Mouse (Mus musculus) embryonic facial prominence, embryonic 13.5 days (tissue): Measurements from ENCODE around the gene Pf4. TPM values are rescaled to one million over a fixed set of nuclear protein-coding genes. Genes with fewer than 3 reads are reported as not detected.
"Not testable (repeated sequence)": the region's sequence is repeated elsewhere in the genome, so short reads cannot be mapped to it uniquely, and the experiment has no call there.

Experiments
- ATAC-seq: fragments of 200-750 bp; cut with Nextera tagmentation; 2 replicates; pipeline ENCODE4 v1.8.0; 2017; ENCODE audit warnings: low read depth; ENCODE audit not compliant: insufficient number of reproducible peaks, insufficient read depth, low FRiP score, low TSS enrichment
- H3K27ac ChIP-seq: fragments of 300-500 bp; sonication (generic); 2 replicates; pipeline ENCODE4 v1.5.1; 2015; ENCODE audit warnings: moderate library complexity, mild to moderate bottlenecking, inconsistent platforms
- H3K27me3 ChIP-seq: fragments of 300-500 bp; sonication (generic); 2 replicates; pipeline ENCODE4 v1.6.1; 2015; ENCODE audit warnings: mild to moderate bottlenecking, inconsistent platforms
- H3K36me3 ChIP-seq: fragments of 300-500 bp; sonication (generic); 2 replicates; pipeline ENCODE4 v1.6.1; 2015; ENCODE audit warnings: mild to moderate bottlenecking, inconsistent platforms
- H3K4me1 ChIP-seq: fragments of 300-500 bp; sonication (generic); 2 replicates; pipeline ENCODE4 v1.6.1; 2015; ENCODE audit warnings: inconsistent platforms
- H3K4me2 ChIP-seq: fragments of 300-500 bp; sonication (generic); 2 replicates; pipeline ENCODE4 v1.6.1; 2015; ENCODE audit warnings: moderate library complexity, mild to moderate bottlenecking, inconsistent platforms
- H3K4me3 ChIP-seq: fragments of 300-500 bp; sonication (generic); 2 replicates; pipeline ENCODE4 v1.5.1; 2015; ENCODE audit warnings: mild to moderate bottlenecking, inconsistent platforms
- H3K9ac ChIP-seq: fragments of 300-500 bp; sonication (generic); 2 replicates; pipeline ENCODE4 v1.6.1; 2015; ENCODE audit warnings: mild to moderate bottlenecking, inconsistent platforms
- H3K9me3 ChIP-seq: fragments of 300-500 bp; sonication (generic); 2 replicates; pipeline ENCODE4 v1.6.1; 2016; ENCODE audit warnings: inconsistent platforms
- WGBS: fragments of 180-500 bp; shearing (Covaris S2); methylation state at CpG from one replicate; pipeline ENCODE4 v1.1.7; 2015; ENCODE audit warnings: mixed read lengths; 5-methylcytosine and 5-hydroxymethylcytosine counted together
- microRNA-seq: library from miRNA; unstranded; fragments of <30 nt; microRNA quantifications from one replicate; pipeline ENCODE4, GENCODE M21; 2016
- polyA plus RNA-seq: library from polyadenylated mRNA; unstranded; fragments of >200 nt; fragmentation: Nextera tagmentation; extraction: Ambion mirVana; gene quantifications from 2 replicates; pipeline ENCODE4 v1.2.1, GENCODE M21; 2015

The Pf4 gene
- polyA plus RNA-seq, 1 experiment from 2014 or later: 65.2 TPM

DNA sequence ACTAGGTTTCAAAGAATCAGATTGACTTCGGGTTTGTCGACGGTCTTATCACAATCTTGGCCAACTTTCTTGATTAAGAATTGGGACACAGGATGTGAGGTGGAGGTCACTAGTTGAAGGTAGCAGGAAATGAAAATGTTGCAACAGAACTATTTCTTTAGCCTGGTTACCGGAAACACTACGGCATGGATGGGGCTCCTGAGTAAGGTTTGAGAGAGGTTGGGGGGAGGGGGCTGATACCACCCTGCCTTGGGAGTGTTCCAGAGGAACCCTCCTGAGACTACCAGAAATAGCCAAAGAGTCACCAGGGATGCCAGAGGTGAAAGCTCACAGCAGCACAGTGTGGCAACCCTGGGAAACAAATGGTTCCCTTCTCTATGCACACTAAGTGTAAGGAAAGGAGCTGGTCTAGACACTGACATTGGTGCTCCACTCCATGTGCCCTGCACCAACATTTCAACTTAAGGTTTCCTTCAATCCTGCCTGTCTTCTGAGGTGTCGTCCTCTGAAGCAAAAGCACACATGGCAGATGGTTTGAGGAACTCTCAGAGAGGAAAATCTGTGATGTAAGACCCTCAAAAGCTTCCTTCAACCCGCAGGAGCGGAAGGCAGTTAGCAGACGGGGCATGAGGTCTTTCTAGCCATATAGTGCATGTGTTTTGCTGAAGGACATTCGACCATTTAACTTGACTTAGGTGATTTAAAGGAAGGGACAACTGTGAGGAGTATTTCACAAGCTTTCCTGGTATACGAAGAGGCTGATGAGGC is 17.3 kb downstream of the Pf4 start:
- WGBS: 77% methylated on average over 11 of the region's 11 CpGs
- Histone ChIP-seq H3K9me3 (no peaks in the 10 kb centered on the region), H3K36me3 (no peaks in the 10 kb centered on the region), H3K4me2 (no peak overlapping the region), H3K4me3 (no peak overlapping the region), H3K27me3 (peaks cover 11% of the 10 kb centered on the region; the same call in 1 of the 2 replicates), H3K9ac (no peak overlapping the region), H3K4me1 (peaks cover 17% of the 10 kb centered on the region), H3K27ac (no peak overlapping the region)
- no peak for ATAC-seq

DNA sequence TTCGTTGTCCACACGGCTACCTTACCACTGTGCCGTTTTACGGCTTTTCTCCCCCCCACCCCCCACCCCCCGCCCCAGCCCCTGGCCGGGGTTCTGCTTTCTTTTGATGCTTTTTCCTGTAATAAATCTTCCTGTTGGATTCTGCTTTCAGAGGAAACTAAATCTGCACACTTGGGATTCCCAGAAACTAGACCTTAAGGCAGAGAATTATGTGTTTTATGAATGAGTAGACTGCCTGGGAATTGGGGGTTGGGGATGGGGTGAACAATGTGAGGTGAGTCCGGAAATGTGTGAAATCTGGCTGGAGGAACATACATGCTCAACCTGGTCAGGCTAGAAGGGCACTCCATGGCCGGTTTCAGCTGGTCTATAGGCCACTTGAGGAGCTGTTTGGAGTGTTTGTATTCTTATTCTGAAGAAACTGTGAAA is 17.9 kb downstream of the Pf4 start:
- Histone ChIP-seq H3K27me3 (peaks cover 8% of the 10 kb centered on the region; the same call in 1 of the 2 replicates), H3K36me3 (no peaks in the 10 kb centered on the region), H3K9ac (no peak overlapping the region), H3K4me1 (peaks cover 18% of the 10 kb centered on the region), H3K4me2 (no peak overlapping the region), H3K4me3 (no peak overlapping the region), H3K9me3 (no peaks in the 10 kb centered on the region), H3K27ac (no peak overlapping the region)
- 58% methylated on average over 8 of the region's 8 CpGs for WGBS
- ATAC-seq: no peak

DNA sequence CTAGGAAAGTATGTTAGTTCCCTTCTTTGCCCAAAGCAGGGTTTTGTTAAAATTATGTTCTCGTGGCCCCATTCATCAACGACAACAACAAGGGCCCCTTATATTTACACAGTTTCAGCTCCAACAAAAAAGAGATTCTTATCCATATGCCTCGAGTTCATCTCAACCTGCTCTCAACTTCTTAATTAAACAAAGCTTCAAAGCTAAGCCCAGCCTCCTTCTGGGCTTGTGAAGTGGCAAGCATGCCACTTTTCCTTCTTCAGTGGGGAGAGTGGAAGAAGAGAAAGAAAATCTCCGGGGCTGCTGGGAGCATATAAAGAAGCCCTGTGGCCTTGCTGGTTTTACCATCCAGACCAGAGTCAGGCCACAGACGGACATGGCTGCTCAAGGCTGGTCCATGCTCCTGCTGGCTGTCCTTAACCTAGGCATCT is 22.0 kb downstream of the Pf4 start, which contains the start of gene Cxcl15:
Gene Cxcl15, plus strand, starts transcription at position 340 of the 431 bp plus-strand sequence.
- no peak for ATAC-seq
- no peak within 1 kb of the TSS for H3K27ac ChIP-seq

DNA sequence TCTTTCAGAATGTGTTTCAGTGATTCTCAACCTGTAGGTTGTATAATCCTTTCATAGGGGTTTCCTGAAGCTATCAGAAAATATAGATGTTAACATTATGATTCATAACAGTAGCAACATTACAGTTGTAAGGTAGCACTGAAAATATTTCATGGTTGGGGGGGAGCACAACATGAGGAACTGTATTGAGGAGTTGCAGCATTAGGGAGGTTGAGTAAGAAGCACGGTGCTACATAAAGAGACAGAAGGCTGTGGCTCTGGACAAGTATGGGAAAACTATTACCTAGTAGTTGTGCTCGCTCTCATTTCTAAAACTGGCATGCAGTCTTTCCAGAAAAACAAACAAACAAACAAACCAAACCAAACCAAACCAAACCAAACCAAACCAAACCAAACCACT is 23.2 kb downstream of the Pf4 start:
- 91% methylated on average over 2 of the region's 2 CpGs for WGBS
- H3K9me3 ChIP-seq, H3K4me1 ChIP-seq, H3K9ac ChIP-seq, H3K27me3 ChIP-seq, ATAC-seq, H3K4me3 ChIP-seq, H3K27ac ChIP-seq, H3K36me3 ChIP-seq, H3K4me2 ChIP-seq: not testable (repeated sequence)

More for the DNA sequence above, 22.0 kb downstream of the Pf4 start, which contains the start of gene Cxcl15:
- no peak within 1 kb of the TSS for H3K4me2 ChIP-seq
- H3K4me1 ChIP-seq: peaks cover 10% of the 10 kb centered on the region
- WGBS: 64% methylated on average over 5 of the region's 5 CpGs
- no peaks in the 10 kb centered on the region for H3K9me3 ChIP-seq
- no peak within 1 kb of the TSS for H3K9ac ChIP-seq
- H3K4me3 ChIP-seq: no peak within 1 kb of the TSS
- no peaks in the 10 kb centered on the region for H3K27me3 ChIP-seq
- no peaks in the 10 kb centered on the region for H3K36me3 ChIP-seq

DNA sequence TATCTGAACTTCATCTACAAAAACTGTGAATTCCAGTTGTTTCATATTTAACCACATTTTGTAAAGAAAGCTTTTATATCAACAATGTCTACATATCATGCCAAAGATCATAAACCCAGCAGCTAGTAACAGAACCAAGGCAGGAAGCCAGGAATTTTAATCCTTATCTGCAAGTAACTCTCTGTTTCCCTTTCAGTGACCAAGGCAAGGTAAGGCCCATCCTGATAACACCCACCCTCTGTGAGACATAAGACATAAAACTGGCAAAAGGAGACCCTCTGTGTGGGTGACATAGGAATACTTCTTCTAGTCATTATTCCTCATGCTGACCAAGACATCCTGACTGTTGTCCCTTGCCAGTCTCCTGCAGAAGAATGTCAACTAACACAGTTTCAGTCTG is 32.3 kb downstream of the Pf4 start:
- no peak overlapping the region for H3K4me2 ChIP-seq
- ATAC-seq: no peak

DNA sequence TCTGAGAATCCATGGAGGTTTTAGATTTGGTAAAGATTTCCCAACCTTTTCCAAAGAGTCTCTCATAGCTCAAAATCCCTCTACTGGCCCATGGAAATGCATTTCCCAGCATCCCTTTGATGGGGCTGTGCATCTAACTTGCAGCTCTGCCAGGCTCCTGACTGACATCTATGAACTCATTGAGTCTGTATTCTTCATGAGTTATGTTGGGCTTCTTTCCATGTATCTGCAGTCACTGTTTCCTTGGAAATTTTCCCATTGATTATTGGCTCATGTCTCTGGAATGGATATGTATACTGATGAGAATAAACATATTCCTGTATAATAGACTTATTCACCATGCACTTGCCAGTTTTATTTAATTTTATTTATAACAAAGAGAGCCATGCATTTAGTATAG is 33.8 kb downstream of the Pf4 start:
- H3K27me3 ChIP-seq: no peaks in the 10 kb centered on the region
- ATAC-seq: no peak
- peaks cover 5% of the 10 kb centered on the region for H3K4me1 ChIP-seq
- no peak overlapping the region for H3K4me3 ChIP-seq
- H3K36me3 ChIP-seq: no peaks in the 10 kb centered on the region
- H3K9me3 ChIP-seq: no peaks in the 10 kb centered on the region
- H3K27ac ChIP-seq: no peak overlapping the region
- no peak overlapping the region for H3K9ac ChIP-seq
- H3K4me2 ChIP-seq: no peak overlapping the region

More for the DNA sequence above, 32.3 kb downstream of the Pf4 start:
- no peak overlapping the region for H3K9ac ChIP-seq
- no peaks in the 10 kb centered on the region for H3K27me3 ChIP-seq
- peaks cover 5% of the 10 kb centered on the region for H3K4me1 ChIP-seq
- no peak overlapping the region for H3K27ac ChIP-seq
- no peak overlapping the region for H3K4me3 ChIP-seq
- no peaks in the 10 kb centered on the region for H3K36me3 ChIP-seq
- H3K9me3 ChIP-seq: no peaks in the 10 kb centered on the region

DNA sequence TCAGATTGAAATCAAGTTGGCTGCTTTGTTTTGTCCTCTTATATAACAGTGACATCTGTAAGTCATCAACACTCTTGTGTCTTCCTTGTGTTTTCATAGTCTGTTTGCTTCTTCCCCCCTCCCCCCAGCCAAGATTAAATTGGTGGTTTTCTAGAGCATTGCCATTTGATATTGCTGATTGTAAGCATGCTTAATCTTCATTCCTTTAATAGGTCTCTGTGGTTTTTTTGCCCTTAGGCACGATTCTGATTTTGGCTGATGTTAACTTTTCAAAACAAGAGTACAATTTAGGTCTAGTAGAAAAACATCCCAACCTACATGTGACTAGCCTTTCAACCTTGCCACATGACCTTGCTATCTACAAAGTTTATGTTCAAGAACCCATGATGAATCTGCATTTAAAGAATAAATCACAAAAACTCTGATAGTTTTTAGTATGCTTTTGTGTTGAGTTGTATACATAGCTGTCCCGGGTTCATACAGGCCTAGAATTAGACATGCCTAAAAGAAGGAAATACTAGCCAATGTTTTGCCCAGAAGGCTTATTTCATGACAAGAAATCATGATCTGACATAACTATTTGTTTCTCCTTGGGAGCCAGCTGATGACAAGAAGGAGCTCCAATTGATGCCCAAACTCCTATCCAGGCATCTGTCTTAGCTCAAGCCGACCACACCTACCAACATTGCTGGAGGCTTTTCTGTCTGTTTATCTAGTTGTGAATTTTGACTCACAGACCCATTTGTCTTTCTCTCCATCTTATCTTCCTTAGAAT is 35.1 kb downstream of the Pf4 start:
- H3K4me2 ChIP-seq: no peak overlapping the region
- peaks cover 5% of the 10 kb centered on the region for H3K4me1 ChIP-seq
- H3K9ac ChIP-seq: no peak overlapping the region
- 43% methylated on average over 3 of the region's 3 CpGs for WGBS
- no peaks in the 10 kb centered on the region for H3K9me3 ChIP-seq
- no peak for ATAC-seq
- no peaks in the 10 kb centered on the region for H3K27me3 ChIP-seq
- H3K27ac ChIP-seq: no peak overlapping the region
- H3K36me3 ChIP-seq: no peaks in the 10 kb centered on the region
- H3K4me3 ChIP-seq: no peak overlapping the region

DNA sequence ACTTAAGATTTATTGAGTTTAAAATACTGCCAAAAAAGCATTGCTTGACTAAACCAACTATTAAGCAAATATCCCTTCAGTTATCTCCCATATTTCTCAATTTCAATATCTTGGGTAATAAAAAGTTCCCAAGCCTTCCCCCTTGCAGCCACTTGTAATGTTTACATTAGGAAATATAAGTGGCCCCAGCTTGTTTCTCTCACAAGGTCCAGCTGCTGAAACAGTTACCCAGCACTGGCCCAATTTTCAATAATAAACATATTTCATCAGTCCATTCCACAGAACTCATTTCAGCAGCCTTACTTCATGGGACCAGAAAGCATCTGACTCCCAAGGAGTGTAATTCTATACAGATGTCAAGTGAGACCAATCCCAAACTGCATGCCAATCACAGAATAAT is 47.5 kb downstream of the Pf4 start:
- Histone ChIP-seq H3K4me3 (no peak overlapping the region), H3K27ac (no peak overlapping the region), H3K36me3 (no peaks in the 10 kb centered on the region), H3K9ac (no peak overlapping the region), H3K27me3 (no peaks in the 10 kb centered on the region), H3K4me2 (no peak overlapping the region), H3K4me1 (no peaks in the 10 kb centered on the region), H3K9me3 (no peaks in the 10 kb centered on the region)
- ATAC-seq: no peak

Small RNA genes lying within 50 kb of the gene (microRNA-seq; reads per million reads assigned to microRNA genes)
- not detected for gene Gm24322

Other genes starting within 250 kb of the Pf4 start
- gene 5830473C10Rik, start 211.3 kb upstream of the Pf4 start, polyA plus RNA-seq: not detected in 2 replicates
- 1.3 and 1.5 TPM in 2 replicates for gene Rassf6, start 131.8 kb upstream of the Pf4 start, polyA plus RNA-seq
- 1.7 and 3.1 TPM in 2 replicates for gene Cxcl5, start 13.1 kb upstream of the Pf4 start, polyA plus RNA-seq
- gene Ppbp, start 3.9 kb upstream of the Pf4 start, polyA plus RNA-seq: 8.0 and 10.0 TPM in 2 replicates
- 0.41 TPM in 1 of 2 replicates, not detected in the other for gene Cxcl3, start 13.7 kb downstream of the Pf4 start, polyA plus RNA-seq
- gene Cxcl15, start 22.1 kb downstream of the Pf4 start, polyA plus RNA-seq: 0.13 TPM in 1 of 2 replicates, not detected in the other
- gene Cxcl1, start 118.8 kb downstream of the Pf4 start, polyA plus RNA-seq: 0.38 and 1.5 TPM in 2 replicates
- gene Cxcl2, start 131.4 kb downstream of the Pf4 start, polyA plus RNA-seq: 0.23 TPM in 1 of 2 replicates, not detected in the other
- 60.1 and 67.4 TPM in 2 replicates for gene Mthfd2l, start 158.7 kb downstream of the Pf4 start, polyA plus RNA-seq